Mouse (Mus musculus): ENCODE data around the gene Chil3. TPM values are rescaled to one million over a fixed set of nuclear protein-coding genes. Genes with fewer than 3 reads are reported as not detected.
"Not testable (repeated sequence)": the region's sequence is repeated elsewhere in the genome, so short reads cannot be mapped to it uniquely, and the experiment has no call there.

The Chil3 gene
- not detected in 2 replicates for polyA plus RNA-seq (2014; fragmentation: Nextera tagmentation; extraction: Ambion mirVana)

- no peaks in the 10 kb centered on the region for H3K4me1 ChIP-seq (replicated peaks; ENCODE audit: control insufficient read depth, insufficient read depth, low read length)
- no peak for DNase-seq (ENCODE audit: low spot score)
- no peaks in the 10 kb centered on the region; the same call in 1 of the 2 replicates for H3K9me3 ChIP-seq (ENCODE audit: control insufficient read depth, low read length)
- no peak within 1 kb of the TSS for H3K4me2 ChIP-seq
- no peaks in the 10 kb centered on the region for H3K27me3 ChIP-seq (replicated peaks; ENCODE audit: control insufficient read depth, insufficient read depth, low read length)
- 68% methylated on average over 3 of the region's 3 CpGs for WGBS
- H3K9ac ChIP-seq (ENCODE audit: low read depth, low read length), result no peak within 1 kb of the TSS
- no peaks in the 10 kb centered on the region for H3K36me3 ChIP-seq (ENCODE audit: control insufficient read depth, insufficient read depth, low read length)
- no peak within 1 kb of the TSS for H3K4me3 ChIP-seq (ENCODE audit: low read depth, low read length)
- H3K27ac ChIP-seq (ENCODE audit: low read depth, low read length), result no peak within 1 kb of the TSS
- no peak for ATAC-seq (replicated peaks; ENCODE audit: low FRiP score)
Measured at GRCm38 (mm10) chr3:106167464-106167863, at the start of gene Chil3. Gene Chil3, minus strand, starts transcription at chr3:106167564.

GRCm38 (mm10) chr3:106198030-106198429 lies 30.7 kb upstream of the Chil3 start:
- not testable (repeated sequence) for H3K4me3 ChIP-seq (ENCODE audit: low read depth, low read length); ATAC-seq (replicated peaks; ENCODE audit: low FRiP score); H3K27ac ChIP-seq (ENCODE audit: low read depth, low read length); H3K4me1 ChIP-seq (replicated peaks; ENCODE audit: control insufficient read depth, insufficient read depth, low read length); H3K27me3 ChIP-seq (replicated peaks; ENCODE audit: control insufficient read depth, insufficient read depth, low read length); H3K9ac ChIP-seq (ENCODE audit: low read depth, low read length); DNase-seq (ENCODE audit: low spot score); H3K36me3 ChIP-seq (ENCODE audit: control insufficient read depth, insufficient read depth, low read length); H3K4me2 ChIP-seq
- peaks cover 20% of the 10 kb centered on the region for H3K9me3 ChIP-seq (ENCODE audit: control insufficient read depth, low read length)
- WGBS, result 45% methylated on average over 1 of the region's 1 CpGs

- H3K4me3 ChIP-seq (ENCODE audit: low read depth, low read length); H3K27me3 ChIP-seq (replicated peaks; ENCODE audit: control insufficient read depth, insufficient read depth, low read length); H3K36me3 ChIP-seq (ENCODE audit: control insufficient read depth, insufficient read depth, low read length); H3K9ac ChIP-seq (ENCODE audit: low read depth, low read length); H3K4me2 ChIP-seq; DNase-seq (ENCODE audit: low spot score); H3K4me1 ChIP-seq (replicated peaks; ENCODE audit: control insufficient read depth, insufficient read depth, low read length); H3K27ac ChIP-seq (ENCODE audit: low read depth, low read length); ATAC-seq (replicated peaks; ENCODE audit: low FRiP score): not testable (repeated sequence)
- H3K9me3 ChIP-seq (ENCODE audit: control insufficient read depth, low read length), result peaks cover 20% of the 10 kb centered on the region
- 59% methylated on average over 2 of the region's 2 CpGs for WGBS
Measured at GRCm38 (mm10) chr3:106197246-106197645, 29.9 kb upstream of the Chil3 start.

GRCm38 (mm10) chr3:106196276-106196675 lies 28.9 kb upstream of the Chil3 start:
- ATAC-seq (replicated peaks; ENCODE audit: low FRiP score) (no peak; the same call in 1 of the 2 replicates), DNase-seq (ENCODE audit: low spot score) (no peak)
- H3K4me2 ChIP-seq, result no peak overlapping the region
- no peak overlapping the region for H3K4me3 ChIP-seq (ENCODE audit: low read depth, low read length)
- H3K9ac ChIP-seq (ENCODE audit: low read depth, low read length), result no peak overlapping the region
- H3K4me1 ChIP-seq (replicated peaks; ENCODE audit: control insufficient read depth, insufficient read depth, low read length), result no peaks in the 10 kb centered on the region
- H3K27ac ChIP-seq (ENCODE audit: low read depth, low read length), result no peak overlapping the region
- peaks cover 20% of the 10 kb centered on the region for H3K9me3 ChIP-seq (ENCODE audit: control insufficient read depth, low read length)
- no peaks in the 10 kb centered on the region for H3K27me3 ChIP-seq (replicated peaks; ENCODE audit: control insufficient read depth, insufficient read depth, low read length)
- no peaks in the 10 kb centered on the region for H3K36me3 ChIP-seq (ENCODE audit: control insufficient read depth, insufficient read depth, low read length)

GRCm38 (mm10) chr3:106195486-106195885 lies 28.1 kb upstream of the Chil3 start:
- Histone ChIP-seq H3K27me3 (replicated peaks; ENCODE audit: control insufficient read depth, insufficient read depth, low read length) (no peaks in the 10 kb centered on the region), H3K4me3 (ENCODE audit: low read depth, low read length) (no peak overlapping the region), H3K4me2 (no peak overlapping the region), H3K27ac (ENCODE audit: low read depth, low read length) (no peak overlapping the region), H3K9me3 (ENCODE audit: control insufficient read depth, low read length) (peaks cover 20% of the 10 kb centered on the region), H3K36me3 (ENCODE audit: control insufficient read depth, insufficient read depth, low read length) (no peaks in the 10 kb centered on the region), H3K4me1 (replicated peaks; ENCODE audit: control insufficient read depth, insufficient read depth, low read length) (no peaks in the 10 kb centered on the region), H3K9ac (ENCODE audit: low read depth, low read length) (no peak overlapping the region)
- WGBS, result 87% methylated on average over 12 of the region's 12 CpGs
- ATAC-seq (replicated peaks; ENCODE audit: low FRiP score) (no peak), DNase-seq (ENCODE audit: low spot score) (no peak)

GRCm38 (mm10) chr3:106187991-106188390 lies 20.6 kb upstream of the Chil3 start:
- Histone ChIP-seq H3K9me3 (ENCODE audit: control insufficient read depth, low read length) (peaks cover 13% of the 10 kb centered on the region), H3K36me3 (ENCODE audit: control insufficient read depth, insufficient read depth, low read length) (no peaks in the 10 kb centered on the region), H3K9ac (ENCODE audit: low read depth, low read length) (no peak overlapping the region), H3K4me2 (no peak overlapping the region), H3K27ac (ENCODE audit: low read depth, low read length) (no peak overlapping the region), H3K4me3 (ENCODE audit: low read depth, low read length) (no peak overlapping the region), H3K27me3 (replicated peaks; ENCODE audit: control insufficient read depth, insufficient read depth, low read length) (no peaks in the 10 kb centered on the region), H3K4me1 (replicated peaks; ENCODE audit: control insufficient read depth, insufficient read depth, low read length) (no peaks in the 10 kb centered on the region)
- ATAC-seq (replicated peaks; ENCODE audit: low FRiP score) (peak; percentile 49; the same call in 1 of the 2 replicates), DNase-seq (ENCODE audit: low spot score) (no peak)
- 61% methylated on average over 2 of the region's 2 CpGs for WGBS

GRCm38 (mm10) chr3:106177509-106178189 lies 10.3 kb upstream of the Chil3 start:
- Histone ChIP-seq H3K4me2 (no peak overlapping the region), H3K4me1 (replicated peaks; ENCODE audit: control insufficient read depth, insufficient read depth, low read length) (no peaks in the 10 kb centered on the region), H3K9ac (ENCODE audit: low read depth, low read length) (no peak overlapping the region), H3K4me3 (ENCODE audit: low read depth, low read length) (no peak overlapping the region), H3K27me3 (replicated peaks; ENCODE audit: control insufficient read depth, insufficient read depth, low read length) (no peaks in the 10 kb centered on the region), H3K36me3 (ENCODE audit: control insufficient read depth, insufficient read depth, low read length) (no peaks in the 10 kb centered on the region), H3K27ac (ENCODE audit: low read depth, low read length) (no peak overlapping the region), H3K9me3 (ENCODE audit: control insufficient read depth, low read length) (peaks cover 8% of the 10 kb centered on the region; the same call in 1 of the 2 replicates)
- 83% methylated on average over 13 of the region's 13 CpGs for WGBS
- DNase-seq (ENCODE audit: low spot score) (no peak), ATAC-seq (replicated peaks; ENCODE audit: low FRiP score) (no peak)

- not testable (repeated sequence) for ATAC-seq (replicated peaks; ENCODE audit: low FRiP score); H3K27ac ChIP-seq (ENCODE audit: low read depth, low read length); H3K9me3 ChIP-seq (ENCODE audit: control insufficient read depth, low read length); H3K4me2 ChIP-seq; H3K9ac ChIP-seq (ENCODE audit: low read depth, low read length); H3K4me1 ChIP-seq (replicated peaks; ENCODE audit: control insufficient read depth, insufficient read depth, low read length); H3K4me3 ChIP-seq (ENCODE audit: low read depth, low read length); H3K36me3 ChIP-seq (ENCODE audit: control insufficient read depth, insufficient read depth, low read length); DNase-seq (ENCODE audit: low spot score); H3K27me3 ChIP-seq (replicated peaks; ENCODE audit: control insufficient read depth, insufficient read depth, low read length)
- 55% methylated on average over 2 of the region's 2 CpGs for WGBS
Measured at GRCm38 (mm10) chr3:106174971-106175370, 7.6 kb upstream of the Chil3 start.

GRCm38 (mm10) chr3:106172506-106172905 lies 5.1 kb upstream of the Chil3 start:
- H3K27ac ChIP-seq (ENCODE audit: low read depth, low read length); ATAC-seq (replicated peaks; ENCODE audit: low FRiP score); H3K27me3 ChIP-seq (replicated peaks; ENCODE audit: control insufficient read depth, insufficient read depth, low read length); H3K4me3 ChIP-seq (ENCODE audit: low read depth, low read length); H3K36me3 ChIP-seq (ENCODE audit: control insufficient read depth, insufficient read depth, low read length); H3K9me3 ChIP-seq (ENCODE audit: control insufficient read depth, low read length); H3K9ac ChIP-seq (ENCODE audit: low read depth, low read length); H3K4me1 ChIP-seq (replicated peaks; ENCODE audit: control insufficient read depth, insufficient read depth, low read length); H3K4me2 ChIP-seq; DNase-seq (ENCODE audit: low spot score): not testable (repeated sequence)
- 70% methylated on average over 2 of the region's 2 CpGs for WGBS

All from liver, embryonic 11.5 days (tissue).